Mouse (Mus musculus): ENCODE measurements at regions not wholly inside any gene's neighbourhood (a gene's known extent, or its start where the extent isn't known, plus 50 kb on each side); places are given as distances from the start of the nearest gene placed in this dataset.

DNA sequence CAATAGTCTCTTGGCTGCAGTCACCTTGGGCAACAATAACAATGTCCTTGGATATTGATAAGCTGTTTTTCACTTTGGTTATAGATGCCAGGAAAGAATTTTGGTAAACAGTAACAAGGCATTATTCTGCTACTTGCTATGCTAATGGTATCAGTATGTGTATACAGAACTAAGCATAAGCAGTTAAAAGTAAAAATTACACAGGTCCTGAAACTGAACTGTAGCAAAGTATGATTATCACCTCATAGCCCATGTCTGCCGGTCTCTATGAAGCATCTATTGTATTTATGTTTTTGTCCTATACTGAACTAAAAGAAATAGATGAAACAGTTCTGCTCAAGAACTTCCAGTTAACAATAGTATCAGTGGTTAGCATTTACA, 167.5 kb downstream of the Fam84a start:
- H3K79me2 ChIP-seq (ENCODE audit: control insufficient read depth, insufficient read depth, low read length, poor library complexity): no peaks in the 10 kb centered on the region
- TF ChIP-seq RCOR1 (IDR thresholded peaks at IDR 0.05; ENCODE audit: low read depth, low read length) (no peak), CTCF (IDR thresholded peaks at IDR 0.05 in 2 of 3, conservative IDR thresholded peaks at IDR 0.05 in 1 of 3; ENCODE audit: control insufficient read depth in 1 of 3, insufficient read depth in 1 of 3, low read depth in 2 of 3, low read length in 3 of 3, poor library complexity in 1 of 3, severe bottlenecking in 1 of 3) (no peak), UBTF (IDR thresholded peaks at IDR 0.05; ENCODE audit: borderline replicate concordance, insufficient read depth, low read depth, low read length) (no peak), GABPA (IDR thresholded peaks at IDR 0.05; ENCODE audit: low read depth, low read length) (no peak), ETS1 (IDR thresholded peaks at IDR 0.05; ENCODE audit: low read depth, low read length) (no peak), MAZ (IDR thresholded peaks at IDR 0.05; ENCODE audit: low read depth, low read length) (no peak), KAT2A (conservative IDR thresholded peaks at IDR 0.05; ENCODE audit: low read depth, low read length) (no peak), TCF12 (IDR thresholded peaks at IDR 0.05; ENCODE audit: low read depth, low read length) (no peak), JUND (IDR thresholded peaks at IDR 0.05; ENCODE audit: low read depth, low read length) (no peak), MAFK (IDR thresholded peaks at IDR 0.05; ENCODE audit: borderline replicate concordance, low read depth, low read length) (no peak), E2F4 (IDR thresholded peaks at IDR 0.05; ENCODE audit: borderline replicate concordance, low read depth, low read length) (no peak), ZKSCAN1 (IDR thresholded peaks at IDR 0.05; ENCODE audit: low read depth, low read length) (no peak), HCFC1 (IDR thresholded peaks at IDR 0.05; ENCODE audit: low read depth, low read length) (no peak), MAX (IDR thresholded peaks at IDR 0.05; ENCODE audit: low read length) (no peak), CHD2 (IDR thresholded peaks at IDR 0.05; ENCODE audit: low read length) (no peak), MYB (IDR thresholded peaks at IDR 0.05; ENCODE audit: low read depth, low read length) (no peak)

DNA sequence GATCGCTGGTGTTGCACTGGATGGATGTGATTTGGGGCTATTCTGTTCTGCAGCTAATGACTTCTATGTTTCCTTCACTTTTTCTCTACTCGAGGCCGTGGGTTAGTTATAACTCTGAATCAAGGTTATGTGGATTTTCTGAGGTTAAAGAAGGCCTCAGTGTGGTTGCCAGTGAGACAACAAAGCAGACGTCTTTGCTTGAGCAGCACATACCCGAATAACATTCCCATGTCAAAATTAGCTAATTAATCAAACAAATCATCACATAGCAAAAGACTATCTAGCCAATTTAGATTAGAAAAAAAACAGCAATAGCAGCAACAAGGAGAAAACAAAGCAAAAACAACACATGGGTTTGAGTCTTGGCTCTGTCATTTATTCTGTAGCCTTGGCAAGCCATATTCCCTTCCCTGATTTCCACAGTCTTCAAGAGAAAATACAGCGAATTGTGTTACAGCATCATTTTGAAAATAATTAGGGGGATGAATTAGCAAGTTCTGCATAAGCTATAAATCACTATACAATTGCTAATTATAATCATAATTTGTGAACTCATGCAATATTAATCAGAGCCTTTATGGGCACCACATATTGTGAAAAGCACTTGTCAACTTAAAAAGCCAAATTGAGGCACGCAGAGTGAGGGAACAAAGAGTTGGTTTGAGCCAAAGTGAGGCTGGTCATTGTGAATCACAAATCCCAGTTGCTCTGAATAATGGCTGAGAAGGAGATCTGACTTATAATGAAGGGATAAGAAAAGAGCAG, 168.0 kb downstream of the Fam84a start:
- H3K9ac ChIP-seq (ENCODE audit: control insufficient read depth, low read depth, low read length, poor library complexity, severe bottlenecking): no peak overlapping the region
- no peak overlapping the region for H3K27ac ChIP-seq (ENCODE audit: control insufficient read depth, low read depth, low read length)
- H3K36me3 ChIP-seq (ENCODE audit: control insufficient read depth in 1 of 2, insufficient read depth in 2 of 2, low read length in 2 of 2): no peaks in the 10 kb centered on the region
- H3K79me2 ChIP-seq (ENCODE audit: control insufficient read depth, insufficient read depth, low read length, poor library complexity): no peaks in the 10 kb centered on the region
- no peak overlapping the region for H3K4me3 ChIP-seq (ENCODE audit: control insufficient read depth in 1 of 2, insufficient read depth in 1 of 2, low read depth in 2 of 2, low read length in 2 of 2)
- no peaks in the 10 kb centered on the region for H3K4me1 ChIP-seq (ENCODE audit: control insufficient read depth in 1 of 2, insufficient read depth in 2 of 2, low read length in 2 of 2)
- no peak for DNase-seq (ENCODE audit: low read depth, low spot score)
- H3K27me3 ChIP-seq (ENCODE audit: control insufficient read depth in 1 of 2, insufficient read depth in 2 of 2, low read length in 2 of 2): no peaks in the 10 kb centered on the region
- H3K9me3 ChIP-seq (replicated peaks; ENCODE audit: insufficient read depth, low read length): no peaks in the 10 kb centered on the region
- no peak for TF ChIP-seq ZMIZ1 (IDR thresholded peaks at IDR 0.05; ENCODE audit: low read depth, low read length)
- no peak for TF ChIP-seq RAD21 (IDR thresholded peaks at IDR 0.05; ENCODE audit: low read depth, low read length)
- TF ChIP-seq UBTF (IDR thresholded peaks at IDR 0.05; ENCODE audit: borderline replicate concordance, insufficient read depth, low read depth, low read length): no peak
- no peak for TF ChIP-seq NRF1 (IDR thresholded peaks at IDR 0.05; ENCODE audit: insufficient read depth, low read depth, low read length, poor library complexity, severe bottlenecking)
- TF ChIP-seq NELFE (IDR thresholded peaks at IDR 0.05; ENCODE audit: low read depth, low read length): no peak
- no peak for TF ChIP-seq GATA1 (IDR thresholded peaks at IDR 0.05; ENCODE audit: low read depth, low read length)
- no peak for TF ChIP-seq MYB (IDR thresholded peaks at IDR 0.05; ENCODE audit: low read depth, low read length)
- no peak for TF ChIP-seq POLR2A (IDR thresholded peaks at IDR 0.05; ENCODE audit: control insufficient read depth in 1 of 2, insufficient read depth in 1 of 2, low read depth in 1 of 2, low read length in 2 of 2, poor library complexity in 1 of 2)
- TF ChIP-seq POLR2AphosphoS5 (IDR thresholded peaks at IDR 0.05; ENCODE audit: borderline replicate concordance, low read depth, low read length): no peak
- TF ChIP-seq GABPA (IDR thresholded peaks at IDR 0.05; ENCODE audit: low read depth, low read length): no peak
- TF ChIP-seq CHD1 (IDR thresholded peaks at IDR 0.05; ENCODE audit: low read depth, low read length): no peak
- no peak for TF ChIP-seq E2F4 (IDR thresholded peaks at IDR 0.05; ENCODE audit: borderline replicate concordance, low read depth, low read length)

More for the DNA sequence above, 167.5 kb downstream of the Fam84a start:
- no peak overlapping the region for H3K27ac ChIP-seq (ENCODE audit: control insufficient read depth, low read depth, low read length)
- H3K4me1 ChIP-seq (ENCODE audit: control insufficient read depth in 1 of 2, insufficient read depth in 2 of 2, low read length in 2 of 2): no peaks in the 10 kb centered on the region
- H3K4me3 ChIP-seq (ENCODE audit: control insufficient read depth in 1 of 2, insufficient read depth in 1 of 2, low read depth in 2 of 2, low read length in 2 of 2): no peak overlapping the region
- no peak for DNase-seq (ENCODE audit: low read depth, low spot score)
- no peaks in the 10 kb centered on the region for H3K27me3 ChIP-seq (ENCODE audit: control insufficient read depth in 1 of 2, insufficient read depth in 2 of 2, low read length in 2 of 2)
- no peak overlapping the region for H3K9ac ChIP-seq (ENCODE audit: control insufficient read depth, low read depth, low read length, poor library complexity, severe bottlenecking)
- no peaks in the 10 kb centered on the region for H3K36me3 ChIP-seq (ENCODE audit: control insufficient read depth in 1 of 2, insufficient read depth in 2 of 2, low read length in 2 of 2)
- no peaks in the 10 kb centered on the region for H3K9me3 ChIP-seq (replicated peaks; ENCODE audit: insufficient read depth, low read length)

All from MEL (cell line).